Mouse (Mus musculus): ENCODE data around the gene Abcc4. TPM values are rescaled to one million over a fixed set of nuclear protein-coding genes. Genes with fewer than 3 reads are reported as not detected.

The Abcc4 gene
- polyA plus RNA-seq (2014; fragmentation: Illumina TruSeq; extraction: RNeasy Lipid Tissue Mini Kit (QIAGEN cat#74804); ENCODE audit: low read depth, low replicate concordance): 1.9 TPM

GRCm38 (mm10) chr14:118705808-118706731, at the start of gene Abcc4:
Gene Abcc4, minus strand, starts transcription at chr14:118706219.

Other genes with a start within 250 kb of the Abcc4 start
- gene Cldn10, start 81.7 kb upstream of the Abcc4 start, polyA plus RNA-seq (2014; fragmentation: Illumina TruSeq; extraction: RNeasy Lipid Tissue Mini Kit (QIAGEN cat#74804); ENCODE audit: low read depth, low replicate concordance): 0.34 TPM
- gene Dzip1, start 219.2 kb upstream of the Abcc4 start, polyA plus RNA-seq (2014; fragmentation: Illumina TruSeq; extraction: RNeasy Lipid Tissue Mini Kit (QIAGEN cat#74804); ENCODE audit: low read depth, low replicate concordance): 0.50 TPM
- gene Dnajc3, start 231.8 kb upstream of the Abcc4 start, polyA plus RNA-seq (2014; fragmentation: Illumina TruSeq; extraction: RNeasy Lipid Tissue Mini Kit (QIAGEN cat#74804); ENCODE audit: low read depth, low replicate concordance): 170 TPM